Comparison of ENCODE assay signal across 8 mouse cellular contexts in the genomic region with DNA sequence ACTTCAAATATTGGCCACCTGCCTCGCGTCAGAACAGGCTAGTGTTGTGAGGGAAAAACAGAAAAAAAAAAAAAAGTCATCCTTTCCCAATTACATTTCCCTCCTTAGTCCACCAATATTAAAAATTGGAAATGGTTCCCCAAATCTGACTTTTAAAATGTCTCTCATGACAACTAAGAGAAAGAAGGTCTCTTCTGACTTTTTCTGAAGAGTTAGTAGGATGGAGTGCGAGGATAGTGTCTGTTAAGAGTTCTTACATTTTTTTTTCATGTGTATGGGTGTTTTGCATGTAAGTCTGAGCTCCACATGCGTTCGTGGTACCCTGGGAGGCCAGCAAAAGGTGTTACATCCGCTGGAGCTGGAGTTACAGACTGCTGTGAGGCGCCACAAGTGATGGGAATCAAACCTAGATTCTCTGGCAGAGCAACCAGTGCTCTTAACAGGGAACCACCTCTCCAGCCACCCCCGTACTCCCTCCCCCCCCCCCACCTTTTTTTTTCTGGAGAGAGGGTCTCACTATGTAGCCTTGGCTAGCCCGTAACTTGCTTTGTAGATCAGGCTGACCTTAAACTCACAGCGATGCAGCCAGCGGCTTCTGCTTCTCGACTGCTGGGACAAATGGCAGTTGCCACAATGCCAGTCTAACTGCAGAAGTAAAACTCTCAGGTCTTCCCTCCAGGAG. TPM values are rescaled to one million over a fixed set of nuclear protein-coding genes. Genes with fewer than 3 reads are reported as not detected.
DNase-seq lines count a peak whose midpoint lies in the region; ATAC-seq and TF ChIP-seq lines count a peak whose summit lies in the region.

No protein-coding gene starts in this region.

- no peaks in the 10 kb centered on the region for H3K9me3 ChIP-seq in heart, embryonic 10.5 days
- H3K9me3 ChIP-seq in ES-E14 (ENCODE audit: control insufficient read depth, insufficient read depth, low read depth, low read length), result no peaks in the 10 kb centered on the region
- no peaks in the 10 kb centered on the region for H3K9me3 ChIP-seq in intestine, embryonic 15.5 days
- no peaks in the 10 kb centered on the region for H3K9me3 ChIP-seq in midbrain, embryonic 11.5 days (ENCODE audit: control insufficient read depth, low read length)

- H3K27me3 ChIP-seq in heart, embryonic 10.5 days (ENCODE audit: insufficient read depth, poor library complexity, severe bottlenecking), result no peaks in the 10 kb centered on the region
- H3K27me3 ChIP-seq in intestine, embryonic 15.5 days (replicated peaks), result no peaks in the 10 kb centered on the region
- no peaks in the 10 kb centered on the region for H3K27me3 ChIP-seq in midbrain, embryonic 11.5 days (ENCODE audit: control insufficient read depth, insufficient read depth, low read length)

- in situ Hi-C loops in ES-E14 (cut with MboI; ENCODE audit: low sequenced_read_pairs in 2 of 2, unreplicated experiment in 2 of 2), result no loop called here

- TF ChIP-seq CTCF in embryonic fibroblast, embryonic 13.5 days (IDR thresholded peaks at IDR 0.05; ENCODE audit: borderline replicate concordance, insufficient read depth, low read length), result no peak

- H3K9ac ChIP-seq in ES-E14 (ENCODE audit: insufficient read depth, low read depth, low read length, poor library complexity, severe bottlenecking), result peak overlapping the region; percentile 64
- H3K9ac ChIP-seq in intestine, embryonic 15.5 days, result peak overlapping the region; percentile 86
- H3K9ac ChIP-seq in midbrain, embryonic 11.5 days (ENCODE audit: low read length), result peak overlapping the region; percentile 89

- H3K27ac ChIP-seq in heart, embryonic 10.5 days, result peak overlapping the region; percentile 88
- H3K27ac ChIP-seq in ES-E14 (ENCODE audit: insufficient read depth, low read depth, low read length, poor library complexity, severe bottlenecking), result no peak overlapping the region; the same call in 1 of the 2 replicates
- peak overlapping the region; percentile 17; the same call in 1 of the 2 replicates for H3K27ac ChIP-seq in embryonic fibroblast, embryonic 13.5 days (ENCODE audit: insufficient read depth, low read length)
- peak overlapping the region; percentile 85 for H3K27ac ChIP-seq in intestine, embryonic 15.5 days
- H3K27ac ChIP-seq in midbrain, embryonic 11.5 days (ENCODE audit: low read depth, low read length), result peak overlapping the region; percentile 30; the same call in 1 of the 2 replicates

- TF ChIP-seq POLR2A in embryonic fibroblast, embryonic 13.5 days (IDR thresholded peaks at IDR 0.05; ENCODE audit: low read depth, low read length), result no peak; the same call in 1 of the 2 replicates

- ATAC-seq in intestine, embryonic 15.5 days, result no peak
- ATAC-seq in midbrain, embryonic 11.5 days (ENCODE audit: low FRiP score), result peak; percentile 35

- peaks cover 19% of the 10 kb centered on the region for H3K36me3 ChIP-seq in heart, embryonic 10.5 days
- peaks cover 4% of the 10 kb centered on the region; the same call in 1 of the 2 replicates for H3K36me3 ChIP-seq in ES-E14 (ENCODE audit: control insufficient read depth, insufficient read depth, low read length, poor library complexity, severe bottlenecking)
- H3K36me3 ChIP-seq in intestine, embryonic 15.5 days, result no peaks in the 10 kb centered on the region
- H3K36me3 ChIP-seq in midbrain, embryonic 11.5 days (ENCODE audit: control insufficient read depth, insufficient read depth, low read length), result peaks cover 2% of the 10 kb centered on the region; the same call in 1 of the 2 replicates

- H3K4me3 ChIP-seq in heart, embryonic 10.5 days, result peak overlapping the region; percentile 90
- H3K4me3 ChIP-seq in ES-E14 (ENCODE audit: insufficient read depth in 1 of 2, low read depth in 1 of 2, low read length in 2 of 2, poor library complexity in 1 of 2, severe bottlenecking in 1 of 2), result peak overlapping the region; percentile 76 to 89
- H3K4me3 ChIP-seq in embryonic fibroblast, embryonic 13.5 days (ENCODE audit: insufficient read depth, low read length), result peak overlapping the region; percentile 84
- H3K4me3 ChIP-seq in intestine, embryonic 15.5 days (replicated peaks), result peak overlapping the region; percentile 96
- peak overlapping the region; percentile 81 for H3K4me3 ChIP-seq in midbrain, embryonic 11.5 days (ENCODE audit: low read depth, low read length)

- H3K4me2 ChIP-seq in intestine, embryonic 15.5 days (replicated peaks), result peak overlapping the region; percentile 85
- H3K4me2 ChIP-seq in midbrain, embryonic 11.5 days, result peak overlapping the region; percentile 75

- H3K4me1 ChIP-seq in heart, embryonic 10.5 days, result peaks cover 34% of the 10 kb centered on the region
- H3K4me1 ChIP-seq in ES-E14 (ENCODE audit: control insufficient read depth in 2 of 2, insufficient read depth in 2 of 2, low read length in 2 of 2, poor library complexity in 1 of 2), result no peaks in the 10 kb centered on the region; a peak in 1 of 4 replicates
- no peaks in the 10 kb centered on the region for H3K4me1 ChIP-seq in embryonic fibroblast, embryonic 13.5 days (ENCODE audit: control insufficient read depth, insufficient read depth, low read length)
- H3K4me1 ChIP-seq in intestine, embryonic 15.5 days (replicated peaks), result peaks cover 7% of the 10 kb centered on the region
- H3K4me1 ChIP-seq in midbrain, embryonic 11.5 days (ENCODE audit: control insufficient read depth, insufficient read depth, low read length), result peaks cover 14% of the 10 kb centered on the region

- intact Hi-C loops in heart, postnatal 10 days (cut with DNase I), result loop anchor here (5.0 kb wide), 2 partner anchors 169 to 264 kb away; no protein-coding TSS in a partner anchor

- under 1% methylated on average over 12 of the region's 12 CpGs for WGBS in heart, embryonic 10.5 days
- 0% methylated on average over 12 of the region's 12 CpGs for WGBS in intestine, embryonic 15.5 days
- 0% methylated on average over 12 of the region's 12 CpGs for whole genome bisulfite sequencing in midbrain, embryonic 11.5 days

- DNase-seq in heart, embryonic 10.5 days (ENCODE audit: low spot score), result no peak
- DNase-seq in heart, postnatal 10 days, result no peak
- DNase-seq in ES-E14 (ENCODE audit: low read depth, low spot score), result no peak
- no peak for DNase-seq in midbrain, embryonic 11.5 days (ENCODE audit: low spot score, missing footprints)
- DNase-seq in thymus, postnatal 25 days, result peak; percentile 27
- no peak for DNase-seq in frontal cortex, postnatal 10 days (ENCODE audit: low spot score in 2 of 2)

TF ChIP-seq in ES-E14, 5 proteins besides CTCF, POLR2A, EP300 and RAD21:
- TF ChIP-seq ZNF384 (IDR thresholded peaks at IDR 0.05; ENCODE audit: low read depth, low read length) (0 out of 2 replicates have a peak, but pooled peaks have one; percentile 32), ZC3H11A (IDR thresholded peaks at IDR 0.05; ENCODE audit: borderline replicate concordance, low read depth, low read length) (no peak)

RNA-seq across cellular contexts. Expression of a gene that starts 0.8 kb away (rescaled TPM):
- polyA plus RNA-seq in heart, embryonic 10.5 days (2016; fragmentation: Nextera tagmentation; extraction: Ambion mirVana), result 9.2 and 10.4 TPM in 2 replicates
- total RNA-seq in heart, postnatal 10 days (2021), result 10 to 100 TPM; 64.7 to 68.0 TPM
- total RNA-seq in ES-E14 (2012; rRNA removed), result 20.9 and 24.7 TPM in 2 replicates
- polyA plus RNA-seq in embryonic fibroblast, embryonic 13.5 days (2011; ENCODE audit: insufficient read length, low read depth, missing spikeins), result 9.9 and 12.7 TPM in 2 replicates
- polyA plus RNA-seq in intestine, embryonic 15.5 days (2015; fragmentation: Nextera tagmentation; extraction: Ambion mirVana), result 12.5 and 13.3 TPM in 2 replicates
- 22.5 and 23.7 TPM in 2 replicates for polyA plus RNA-seq in midbrain, embryonic 11.5 days (2014; fragmentation: Nextera tagmentation; extraction: Ambion mirVana)

RNA-seq across cellular contexts. Expression of a gene that starts 1.3 kb away (rescaled TPM):
- 52.5 and 64.0 TPM in 2 replicates for polyA plus RNA-seq in heart, embryonic 10.5 days (2016; fragmentation: Nextera tagmentation; extraction: Ambion mirVana)
- 10 to 100 TPM; 24.0 to 24.3 TPM for total RNA-seq in heart, postnatal 10 days (2021)
- total RNA-seq in ES-E14 (2012; rRNA removed), result 25.5 and 35.8 TPM in 2 replicates
- 33.2 and 39.5 TPM in 2 replicates for polyA plus RNA-seq in embryonic fibroblast, embryonic 13.5 days (2011; ENCODE audit: insufficient read length, low read depth, missing spikeins)
- polyA plus RNA-seq in intestine, embryonic 15.5 days (2015; fragmentation: Nextera tagmentation; extraction: Ambion mirVana), result 54.0 and 54.4 TPM in 2 replicates
- polyA plus RNA-seq in midbrain, embryonic 11.5 days (2014; fragmentation: Nextera tagmentation; extraction: Ambion mirVana), result 95.0 and 103 TPM in 2 replicates

RNA-seq across cellular contexts. Expression of a gene that starts 52.1 kb away (rescaled TPM):
- 5.0 and 6.2 TPM in 2 replicates for polyA plus RNA-seq in heart, embryonic 10.5 days (2016; fragmentation: Nextera tagmentation; extraction: Ambion mirVana)
- total RNA-seq in heart, postnatal 10 days (2021), result 10 to 100 TPM; 16.5 to 22.1 TPM
- 16.5 and 21.4 TPM in 2 replicates for total RNA-seq in ES-E14 (2012; rRNA removed)
- 16.0 and 20.6 TPM in 2 replicates for polyA plus RNA-seq in embryonic fibroblast, embryonic 13.5 days (2011; ENCODE audit: insufficient read length, low read depth, missing spikeins)
- 3.9 and 4.1 TPM in 2 replicates for polyA plus RNA-seq in intestine, embryonic 15.5 days (2015; fragmentation: Nextera tagmentation; extraction: Ambion mirVana)
- 4.9 TPM in 2 replicates for polyA plus RNA-seq in midbrain, embryonic 11.5 days (2014; fragmentation: Nextera tagmentation; extraction: Ambion mirVana)
